Mouse (Mus musculus): Measurements from ENCODE around the gene Saxo2. TPM values are rescaled to one million over a fixed set of nuclear protein-coding genes. Genes with fewer than 3 reads are reported as not detected.

Gene Saxo2
- 0.46 and 0.93 TPM in 2 replicates for polyA plus RNA-seq (2011; ENCODE audit: insufficient read depth, insufficient read length, low read depth, missing spikeins)

DNA sequence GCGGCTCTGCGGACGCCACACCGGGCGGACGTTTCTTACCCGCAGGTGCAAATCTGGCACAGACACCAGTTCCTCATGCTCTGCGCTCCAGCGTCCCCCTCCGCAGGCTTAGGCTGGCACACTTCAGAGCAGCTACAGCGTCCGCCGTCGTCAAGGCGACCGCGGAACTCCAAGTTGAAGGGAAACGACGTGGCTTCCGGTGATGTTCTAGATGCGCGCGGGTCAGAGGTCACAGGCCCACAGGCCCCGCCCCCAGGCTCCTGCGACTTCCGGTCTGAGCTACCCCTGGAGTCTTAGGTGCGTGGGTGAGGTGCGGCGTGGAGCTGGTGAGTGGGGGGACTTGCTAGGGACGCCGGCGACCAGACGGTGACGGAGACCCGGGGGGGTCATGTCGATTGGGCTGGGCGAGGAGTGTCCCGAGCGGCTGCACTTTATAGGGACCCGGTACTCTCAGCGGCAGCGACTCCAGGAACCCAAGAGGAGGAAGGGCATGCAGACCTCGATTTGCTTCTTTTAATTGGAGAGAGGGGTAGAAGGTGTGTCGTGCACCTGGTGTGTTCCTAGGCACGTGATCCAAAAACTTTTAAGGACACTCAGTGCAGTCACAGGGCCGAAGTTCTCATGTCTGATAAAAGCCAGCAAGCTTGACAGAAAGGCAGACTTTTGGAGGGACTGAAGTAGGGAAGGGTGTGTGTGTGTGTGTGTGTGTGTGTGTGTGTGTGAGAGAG lies at the start of gene Saxo2, which contains the start of gene Efl1:
Gene Saxo2, minus strand, starts transcription at position 176 of the 728 bp plus-strand sequence.
Gene Efl1, plus strand, starts transcription at position 262 of the 728 bp plus-strand sequence.
- H3K4me3 ChIP-seq (ENCODE audit: low read depth, low read length) = peak within 1 kb of the TSS; percentile 92
- no peaks in the 10 kb centered on the region for H3K4me1 ChIP-seq (ENCODE audit: control insufficient read depth, insufficient read depth, low read length)
- H3K9me3 ChIP-seq (replicated peaks; ENCODE audit: control insufficient read depth, insufficient read depth, low read length, poor library complexity, severe bottlenecking) = no peaks in the 10 kb centered on the region
- H3K9ac ChIP-seq (ENCODE audit: low read depth, poor library complexity, severe bottlenecking) = peak within 1 kb of the TSS; percentile 55
- no peak within 1 kb of the TSS for H3K27ac ChIP-seq (ENCODE audit: insufficient read depth, low read length)
- TF ChIP-seq CTCF (IDR thresholded peaks at IDR 0.05; ENCODE audit: low read depth, low read length) (no peak), EP300 (IDR thresholded peaks at IDR 0.05; ENCODE audit: insufficient read depth, low read depth, low read length) (no peak), POLR2A (IDR thresholded peaks at IDR 0.05; ENCODE audit: insufficient read depth, low read length) (no peak)
- no peaks in the 10 kb centered on the region for H3K27me3 ChIP-seq (ENCODE audit: control insufficient read depth, insufficient read depth, low read length, poor library complexity, severe bottlenecking)
- H3K36me3 ChIP-seq (ENCODE audit: control insufficient read depth, insufficient read depth, low read length, poor library complexity, severe bottlenecking) = peaks cover 4% of the 10 kb centered on the region

- Histone ChIP-seq H3K27ac (ENCODE audit: insufficient read depth, low read length) (no peak overlapping the region), H3K36me3 (ENCODE audit: control insufficient read depth, insufficient read depth, low read length, poor library complexity, severe bottlenecking) (peaks cover 9% of the 10 kb centered on the region), H3K4me3 (ENCODE audit: low read depth, low read length) (no peak overlapping the region), H3K27me3 (ENCODE audit: control insufficient read depth, insufficient read depth, low read length, poor library complexity, severe bottlenecking) (no peaks in the 10 kb centered on the region), H3K4me1 (ENCODE audit: control insufficient read depth, insufficient read depth, low read length) (no peaks in the 10 kb centered on the region), H3K9ac (ENCODE audit: low read depth, poor library complexity, severe bottlenecking) (no peak overlapping the region), H3K9me3 (replicated peaks; ENCODE audit: control insufficient read depth, insufficient read depth, low read length, poor library complexity, severe bottlenecking) (no peaks in the 10 kb centered on the region)
- no peak for TF ChIP-seq POLR2A (IDR thresholded peaks at IDR 0.05; ENCODE audit: insufficient read depth, low read length)
- no peak for TF ChIP-seq EP300 (IDR thresholded peaks at IDR 0.05; ENCODE audit: insufficient read depth, low read depth, low read length)
- TF ChIP-seq CTCF (IDR thresholded peaks at IDR 0.05; ENCODE audit: low read depth, low read length) = peak; percentile 85
Measured at GRCm38 (mm10) chr7:82697668-82698067, 49.3 kb upstream of the Saxo2 start.

DNA sequence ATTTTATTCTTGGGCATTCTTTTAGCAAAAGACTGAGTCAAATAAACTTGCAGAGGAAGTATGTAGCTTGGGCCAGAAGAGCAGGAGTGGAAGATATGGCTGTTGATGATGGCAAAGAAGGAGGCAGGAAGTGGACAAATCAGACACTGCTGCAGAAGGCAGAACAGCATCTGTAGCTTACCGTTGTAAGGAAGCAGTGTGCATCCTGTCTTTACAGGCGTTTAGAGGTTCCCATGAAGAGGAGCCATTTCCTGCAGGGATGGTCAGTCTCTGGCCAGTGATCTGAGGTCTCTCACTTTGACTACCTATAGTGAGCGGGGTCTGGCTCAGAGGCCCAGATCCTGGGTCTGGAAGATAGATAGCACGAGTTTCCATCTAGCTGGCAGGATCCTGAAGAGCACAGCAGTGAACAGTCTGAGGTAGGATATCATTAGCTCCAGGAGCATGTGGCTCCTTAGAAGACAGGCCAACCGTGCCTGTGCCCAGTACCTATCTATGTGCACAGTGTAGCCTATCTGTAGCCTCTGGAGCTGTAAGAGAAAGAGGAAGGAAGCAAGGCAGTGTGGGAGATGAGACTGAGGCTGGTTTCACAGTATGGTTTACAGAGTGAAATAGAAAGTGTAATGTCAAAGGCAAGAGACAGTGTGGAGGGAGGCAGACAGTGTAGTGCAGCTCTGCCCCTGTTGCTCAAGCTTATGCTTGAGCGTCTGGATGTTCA lies 42.9 kb upstream of the Saxo2 start:
- Histone ChIP-seq H3K27me3 (ENCODE audit: control insufficient read depth, insufficient read depth, low read length, poor library complexity, severe bottlenecking) (no peaks in the 10 kb centered on the region), H3K36me3 (ENCODE audit: control insufficient read depth, insufficient read depth, low read length, poor library complexity, severe bottlenecking) (peaks cover 10% of the 10 kb centered on the region), H3K9me3 (replicated peaks; ENCODE audit: control insufficient read depth, insufficient read depth, low read length, poor library complexity, severe bottlenecking) (no peaks in the 10 kb centered on the region), H3K4me1 (ENCODE audit: control insufficient read depth, insufficient read depth, low read length) (no peaks in the 10 kb centered on the region), H3K4me3 (ENCODE audit: low read depth, low read length) (no peak overlapping the region), H3K27ac (ENCODE audit: insufficient read depth, low read length) (no peak overlapping the region), H3K9ac (ENCODE audit: low read depth, poor library complexity, severe bottlenecking) (no peak overlapping the region)
- no peak for TF ChIP-seq EP300 (IDR thresholded peaks at IDR 0.05; ENCODE audit: insufficient read depth, low read depth, low read length)
- no peak for TF ChIP-seq CTCF (IDR thresholded peaks at IDR 0.05; ENCODE audit: low read depth, low read length)
- TF ChIP-seq POLR2A (IDR thresholded peaks at IDR 0.05; ENCODE audit: insufficient read depth, low read length) = no peak

DNA sequence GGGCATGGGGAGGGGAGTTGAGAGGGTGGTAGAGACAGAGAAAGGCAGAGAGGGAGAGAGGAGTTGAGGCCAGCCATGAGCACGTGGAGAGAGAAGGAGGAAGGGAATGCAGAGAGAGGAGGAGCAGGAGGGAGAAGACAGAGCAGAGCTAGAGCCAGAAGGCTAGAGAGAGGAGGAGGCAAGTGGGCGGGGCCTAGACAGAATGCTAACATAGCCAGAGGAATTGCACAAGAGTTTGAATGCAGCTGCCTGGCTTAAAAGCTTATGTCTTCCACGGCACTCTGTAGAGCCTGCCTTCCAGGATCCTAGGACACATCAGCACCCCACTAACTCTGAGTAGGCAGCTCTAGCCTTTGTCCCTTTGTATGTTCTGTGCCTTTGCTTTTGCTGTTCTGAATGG lies 40.4 kb upstream of the Saxo2 start:
- H3K9me3 ChIP-seq (replicated peaks; ENCODE audit: control insufficient read depth, insufficient read depth, low read length, poor library complexity, severe bottlenecking) = no peaks in the 10 kb centered on the region
- no peak overlapping the region for H3K9ac ChIP-seq (ENCODE audit: low read depth, poor library complexity, severe bottlenecking)
- no peak for TF ChIP-seq CTCF (IDR thresholded peaks at IDR 0.05; ENCODE audit: low read depth, low read length)
- no peak for TF ChIP-seq POLR2A (IDR thresholded peaks at IDR 0.05; ENCODE audit: insufficient read depth, low read length)
- TF ChIP-seq EP300 (IDR thresholded peaks at IDR 0.05; ENCODE audit: insufficient read depth, low read depth, low read length) = no peak
- H3K27me3 ChIP-seq (ENCODE audit: control insufficient read depth, insufficient read depth, low read length, poor library complexity, severe bottlenecking) = no peaks in the 10 kb centered on the region
- H3K27ac ChIP-seq (ENCODE audit: insufficient read depth, low read length) = no peak overlapping the region
- no peak overlapping the region for H3K4me3 ChIP-seq (ENCODE audit: low read depth, low read length)
- H3K36me3 ChIP-seq (ENCODE audit: control insufficient read depth, insufficient read depth, low read length, poor library complexity, severe bottlenecking) = peaks cover 8% of the 10 kb centered on the region; the same call in 1 of the 2 replicates
- no peaks in the 10 kb centered on the region for H3K4me1 ChIP-seq (ENCODE audit: control insufficient read depth, insufficient read depth, low read length)

GRCm38 (mm10) chr7:82679901-82680300 lies 31.6 kb upstream of the Saxo2 start:
- peaks cover 2% of the 10 kb centered on the region; the same call in 1 of the 2 replicates for H3K36me3 ChIP-seq (ENCODE audit: control insufficient read depth, insufficient read depth, low read length, poor library complexity, severe bottlenecking)
- H3K9me3 ChIP-seq (replicated peaks; ENCODE audit: control insufficient read depth, insufficient read depth, low read length, poor library complexity, severe bottlenecking) = no peaks in the 10 kb centered on the region
- TF ChIP-seq CTCF (IDR thresholded peaks at IDR 0.05; ENCODE audit: low read depth, low read length) (no peak), POLR2A (IDR thresholded peaks at IDR 0.05; ENCODE audit: insufficient read depth, low read length) (no peak), EP300 (IDR thresholded peaks at IDR 0.05; ENCODE audit: insufficient read depth, low read depth, low read length) (no peak)
- no peak overlapping the region for H3K27ac ChIP-seq (ENCODE audit: insufficient read depth, low read length)
- no peak overlapping the region for H3K9ac ChIP-seq (ENCODE audit: low read depth, poor library complexity, severe bottlenecking)
- no peaks in the 10 kb centered on the region for H3K4me1 ChIP-seq (ENCODE audit: control insufficient read depth, insufficient read depth, low read length)
- H3K27me3 ChIP-seq (ENCODE audit: control insufficient read depth, insufficient read depth, low read length, poor library complexity, severe bottlenecking) = no peaks in the 10 kb centered on the region
- H3K4me3 ChIP-seq (ENCODE audit: low read depth, low read length) = no peak overlapping the region
